Mouse (Mus musculus) C2C12 (cell line): ENCODE measurements around the gene 1110008L16Rik.

Source experiments
- CTCF ChIP-seq: IDR thresholded peaks from one replicate; pipeline ENCODE4 v1.5.1; 2011; ENCODE audit not compliant: control insufficient read depth, insufficient read depth, insufficient read length
- USF1 ChIP-seq: IDR thresholded peaks from one replicate; pipeline ENCODE4 v1.6.1; 2011; ENCODE audit warnings: low read depth, mild to moderate bottlenecking, control low read depth, moderate library complexity

DNA sequence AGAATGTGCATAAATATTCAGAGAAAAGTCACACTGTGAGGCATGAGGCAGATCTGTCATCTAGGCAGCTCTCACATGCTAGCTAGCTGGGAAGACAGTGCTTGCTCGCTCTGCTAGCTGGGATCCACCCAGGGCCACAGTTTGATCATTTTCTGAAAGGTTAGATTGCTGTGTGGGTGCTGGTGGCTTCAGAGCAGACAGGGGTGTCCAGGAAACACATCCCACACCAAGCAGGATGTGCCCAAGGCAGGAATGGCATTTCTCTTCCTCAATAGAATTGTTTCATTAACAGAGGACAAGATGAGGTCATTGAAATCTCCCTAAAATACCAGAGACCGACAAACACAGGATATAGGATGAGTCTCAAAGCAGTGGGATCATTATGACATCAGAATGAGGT is 65.7 kb downstream of the 1110008L16Rik start:
- no peak for TF ChIP-seq CTCF
- TF ChIP-seq USF1 = no peak
